Mouse (Mus musculus) spleen, postnatal 10 days (tissue): Measurements from ENCODE around the gene Pigx.
"Not testable (repeated sequence)": the region's sequence is repeated elsewhere in the genome, so short reads cannot be mapped to it uniquely, and the experiment has no call there.

ENCODE experiments used
- DNase-seq, 2 experiments: peaks; one replicate each; pipeline ENCODE4 v3.0.0; 2021 to 2022; ENCODE audit warnings: low spot score in 2 of 2

Gene Pigx

DNA sequence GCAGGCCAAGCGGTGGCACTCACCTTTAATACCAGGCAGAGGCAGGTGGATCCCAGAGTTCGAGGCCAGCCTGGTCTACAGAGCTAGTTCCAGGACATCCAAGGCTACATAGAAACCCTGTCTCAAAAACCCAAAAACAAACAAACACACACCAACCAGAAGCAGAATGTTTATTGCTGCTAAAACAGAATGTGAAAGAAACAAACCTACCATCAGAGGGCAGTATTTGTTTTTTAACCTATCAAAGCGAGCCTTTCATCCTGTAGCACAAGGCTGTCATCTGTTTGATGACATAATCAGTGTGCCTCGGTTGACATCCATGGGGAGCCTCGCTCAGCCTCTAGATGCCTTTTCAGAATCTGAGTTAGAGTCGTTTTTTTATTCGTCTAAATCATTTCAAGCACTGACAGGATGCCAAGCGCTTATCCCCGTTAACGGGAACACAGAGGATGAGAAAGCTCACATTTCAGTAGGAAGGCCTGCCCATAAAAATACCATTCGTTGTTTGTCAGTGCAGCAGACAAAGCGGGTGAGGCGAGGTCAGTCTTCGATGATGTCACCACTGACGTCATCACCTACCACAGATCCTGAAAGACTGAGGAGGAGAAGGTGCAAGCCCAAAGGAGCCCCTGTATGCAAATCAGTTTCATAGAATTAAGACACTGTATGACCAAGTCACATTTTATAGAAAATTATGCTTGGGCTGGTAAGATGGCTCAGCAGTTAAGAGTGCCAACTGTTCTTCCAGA is 11.6 kb upstream of the Pigx start:
- DNase-seq: no peak

DNA sequence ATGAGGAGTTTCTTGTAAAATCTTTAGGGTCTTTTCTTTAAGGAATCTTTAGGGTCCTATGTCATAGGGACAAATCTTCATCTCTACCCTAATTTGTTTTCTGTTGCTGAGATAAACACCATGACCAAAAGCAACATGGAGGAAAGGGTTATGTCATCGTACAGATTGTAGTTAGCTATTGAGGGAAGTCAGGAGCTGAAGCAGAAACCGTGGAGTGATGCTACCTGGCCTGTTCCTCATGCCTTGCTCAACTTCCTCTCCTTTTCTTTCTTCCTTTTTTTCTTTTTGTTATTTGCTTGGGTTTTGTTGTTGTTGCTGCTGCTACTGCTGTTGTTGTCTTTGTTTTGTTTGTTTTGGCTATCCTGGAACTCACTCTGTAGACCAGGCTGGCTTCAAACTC is 9.0 kb upstream of the Pigx start:
- no peak for DNase-seq

GRCm38 (mm10) chr16:32108170-32108569 is 8.6 kb upstream of the Pigx start:
- DNase-seq: peak in 1 of 2 experiments; percentile 53

GRCm38 (mm10) chr16:32107342-32108045 is 8.0 kb upstream of the Pigx start:
- DNase-seq: no peak

DNA sequence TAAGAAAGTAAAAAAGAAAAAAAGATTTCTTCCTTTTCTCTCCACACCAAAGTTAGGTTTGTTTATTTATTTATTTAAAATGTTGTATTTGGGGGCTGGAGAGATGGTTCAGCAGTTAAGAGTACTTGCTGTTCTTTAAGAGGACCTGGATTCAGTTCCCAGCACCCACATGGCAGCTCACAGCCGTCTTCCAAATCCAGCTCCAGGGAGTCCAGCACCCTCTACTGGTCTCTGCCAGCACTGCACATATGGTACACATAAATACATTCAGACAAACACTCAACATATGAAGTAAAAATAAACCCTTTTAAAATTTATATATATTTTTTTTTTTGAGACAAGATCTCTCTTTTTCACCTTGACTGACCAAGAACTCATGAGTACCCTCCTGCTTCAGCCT is 6.2 kb upstream of the Pigx start:
- no peak for DNase-seq

GRCm38 (mm10) chr16:32102295-32102694 is 2.8 kb upstream of the Pigx start:
- DNase-seq: no peak

DNA sequence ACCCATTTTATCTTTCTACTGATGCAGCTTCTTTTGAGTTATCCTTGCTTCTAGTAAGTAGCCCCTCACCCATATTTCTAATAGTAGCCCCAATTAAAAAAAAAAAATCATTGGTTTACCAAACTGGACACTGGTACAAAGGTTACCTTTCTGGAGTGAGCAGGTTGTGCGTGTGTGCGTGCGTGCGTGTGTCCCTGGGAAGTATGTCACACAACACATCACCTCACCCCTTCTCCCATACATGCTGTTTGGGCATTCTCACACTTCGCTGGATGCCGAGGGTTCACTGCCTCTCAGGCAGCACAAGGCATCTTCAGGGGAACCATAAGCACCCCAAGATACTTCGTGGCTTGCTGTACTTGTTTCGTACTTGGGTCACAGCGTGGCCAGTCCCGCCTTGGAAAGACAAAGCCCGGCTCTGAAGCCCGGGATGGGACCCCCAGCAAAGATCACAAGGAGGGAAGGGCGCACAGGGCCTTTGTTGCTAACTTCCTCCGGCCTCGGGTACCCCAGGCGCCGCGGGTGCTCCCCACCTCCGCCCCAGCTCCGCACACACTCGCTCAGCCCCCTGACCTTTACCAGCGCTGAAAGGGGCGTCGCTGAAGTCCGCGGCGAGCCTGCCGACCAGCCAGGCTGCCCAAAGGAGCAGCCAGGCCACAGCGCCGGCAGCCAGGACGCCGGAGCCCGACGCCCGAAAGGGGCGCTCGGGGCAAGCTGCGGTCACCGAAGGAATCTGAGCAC is 473 bp downstream of the Pigx start:
- peak in 1 of 2 experiments; percentile 43 for DNase-seq

GRCm38 (mm10) chr16:32097757-32098156 is 1.8 kb downstream of the Pigx start:
- DNase-seq: not testable (repeated sequence)

- DNase-seq: no peak
Observed at GRCm38 (mm10) chr16:32091466-32091865, 8.1 kb downstream of the Pigx start.

DNA sequence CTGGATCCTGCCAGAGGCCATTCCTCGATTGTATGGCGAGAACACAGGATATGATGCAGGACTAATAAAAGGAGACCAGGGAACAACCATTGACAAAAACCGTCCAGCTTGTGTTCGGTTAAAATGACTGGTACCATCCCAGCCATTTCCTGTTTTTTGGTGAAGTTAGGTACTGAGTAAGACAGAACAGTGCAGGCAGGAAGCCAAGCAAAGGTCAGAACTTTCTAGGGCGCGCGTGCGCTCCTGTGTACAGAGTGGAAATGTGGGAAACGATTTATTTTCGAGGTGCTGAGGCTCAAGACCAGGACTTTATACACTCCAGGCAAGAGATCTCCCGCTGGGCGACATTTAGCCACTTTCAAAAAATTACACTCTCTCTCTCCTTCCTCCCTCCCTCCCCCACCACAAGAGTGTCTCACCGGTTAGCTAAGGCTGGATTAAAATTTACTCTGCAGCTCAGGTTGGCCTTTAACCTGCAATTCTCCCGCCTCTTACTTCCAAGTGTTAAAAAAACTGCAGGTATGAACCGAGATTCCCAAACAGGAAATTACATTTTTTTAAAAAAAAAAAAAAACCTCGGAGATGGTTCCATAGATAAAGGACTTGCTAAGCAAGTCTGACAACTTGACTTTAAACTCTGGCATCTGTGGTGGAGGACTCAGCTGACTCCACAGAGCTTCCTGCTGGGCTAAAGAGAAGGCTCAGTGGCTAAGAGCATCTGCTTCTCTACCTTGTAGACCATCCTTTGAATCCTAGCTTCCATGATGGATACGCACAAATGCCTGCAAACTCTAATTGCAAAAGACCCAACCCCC is 11.7 kb downstream of the Pigx start:
- DNase-seq: peak in 1 of 2 experiments; percentile 36

DNA sequence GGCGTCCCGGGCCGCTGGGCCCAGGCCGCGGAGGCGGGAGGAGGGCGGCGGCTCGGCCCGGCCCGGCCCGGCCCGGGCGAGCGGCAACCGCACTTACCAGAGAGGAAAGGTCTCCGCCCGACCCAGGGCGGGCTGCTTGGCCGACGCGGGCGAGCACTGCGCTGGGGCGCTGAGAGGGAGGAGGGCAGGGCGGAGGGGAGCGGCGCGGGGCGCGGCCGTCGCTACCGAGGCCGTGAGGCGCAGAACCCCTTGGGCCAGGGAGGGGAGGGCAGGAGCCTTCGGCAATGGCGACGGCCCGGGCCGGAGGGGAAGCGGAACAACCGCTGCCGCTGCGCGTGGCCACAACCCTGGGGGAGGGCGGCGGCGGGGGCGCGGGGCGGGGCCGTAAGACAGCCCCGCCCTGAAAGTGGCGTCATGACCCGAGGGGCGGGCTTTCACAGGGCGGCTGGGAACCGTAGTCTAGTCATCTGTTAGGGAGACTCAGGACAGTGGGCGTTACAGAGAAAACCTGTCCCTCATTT is 20.5 kb downstream of the Pigx start, which contains the start of gene Pak2:
Gene Pak2 (minus strand): TSS at position 352 of the 521 bp plus-strand sequence.
- peak; percentile 89 to 92 for DNase-seq

GRCm38 (mm10) chr16:32078408-32078990 is 21.0 kb downstream of the Pigx start:
- no peak for DNase-seq

- DNase-seq: no peak
Observed at GRCm38 (mm10) chr16:32077648-32078407, 21.7 kb downstream of the Pigx start.

GRCm38 (mm10) chr16:32076406-32076805 is 23.1 kb downstream of the Pigx start:
- DNase-seq: no peak

GRCm38 (mm10) chr16:32075762-32076161 is 23.8 kb downstream of the Pigx start:
- DNase-seq: no peak

- not testable (repeated sequence) for DNase-seq
Observed at GRCm38 (mm10) chr16:32070070-32070469, 29.5 kb downstream of the Pigx start.

- DNase-seq: no peak
Observed at GRCm38 (mm10) chr16:32068389-32069300, 30.9 kb downstream of the Pigx start.

GRCm38 (mm10) chr16:32066899-32067298 is 32.6 kb downstream of the Pigx start:
- DNase-seq: no peak

DNA sequence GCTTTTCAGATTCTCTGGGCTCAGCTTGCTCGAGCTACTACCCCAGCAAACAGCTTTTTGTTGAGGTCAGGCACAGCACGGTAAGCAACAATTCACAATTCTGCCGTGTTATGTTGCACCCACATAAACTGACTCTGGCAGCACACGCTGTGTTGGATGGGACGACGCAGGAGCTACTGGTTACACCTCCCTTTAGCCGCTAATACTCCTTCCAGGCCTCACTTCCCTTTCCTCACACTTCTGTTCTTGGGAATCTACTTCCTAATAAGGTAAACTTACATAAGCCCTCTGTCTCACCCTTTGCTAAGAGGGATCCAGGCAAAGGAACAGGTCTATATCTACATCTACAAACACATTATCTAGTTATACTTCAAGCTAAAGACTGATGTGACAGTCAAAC is 35.6 kb downstream of the Pigx start:
- no peak for DNase-seq
